In the genomic region with DNA sequence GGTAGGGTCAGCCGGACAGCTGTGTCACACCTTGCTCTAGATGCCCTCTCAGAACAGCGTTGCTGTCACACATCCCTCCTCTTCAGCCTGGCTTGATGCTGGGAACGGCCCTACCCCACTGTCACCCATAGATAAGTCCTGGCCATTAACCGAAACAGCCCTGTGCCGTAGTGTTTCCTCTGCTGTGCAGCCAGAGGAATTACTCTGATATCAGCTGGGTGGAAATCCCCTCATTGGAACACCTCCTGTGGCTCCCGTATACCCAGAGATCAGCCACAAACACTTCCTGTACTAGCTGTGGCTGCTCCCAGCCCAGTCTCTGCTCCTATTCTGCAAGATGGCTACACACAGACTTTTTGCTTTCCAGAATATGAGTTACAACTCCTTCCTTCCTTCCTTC, we compare ENCODE assay signal across 18 mouse cellular contexts.
DNase-seq lines count a peak whose midpoint lies in the region; ATAC-seq lines count a peak whose summit lies in the region.
"Had no signal": no experiment of that assay in that cellular context is flagged by ENCODE, and none has a peak within 500 bp of the region (broad histone marks: within the 10 kb centered on the region; RNA-seq: fewer than 3 reads in every experiment).

No protein-coding gene starts in this region.

- peak; percentile 87 for ATAC-seq in common myeloid progenitor, adult 5-6 weeks (replicated peaks; ENCODE audit: low read depth, poor library complexity, severe bottlenecking)
- peak; percentile 71 for ATAC-seq in megakaryocyte progenitor cell, adult 5-6 weeks (replicated peaks; ENCODE audit: poor library complexity)
- ATAC-seq: forebrain, embryonic 13.5 days; forebrain, embryonic 16.5 days; Patski had no signal

- peak; percentile 80 for DNase-seq in heart, adult 11 months
- no peak for DNase-seq in heart, adult 8-10 months (ENCODE audit: low spot score)
- DNase-seq in adrenal gland, adult (ENCODE audit: inconsistent age in 2 of 2, low spot score in 1 of 2), result no peak
- DNase-seq in ovary, postnatal 14 days (ENCODE audit: low spot score), result no peak
- DNase-seq: adrenal gland, adult 8-10 months; adrenal gland, postnatal 25 days; cerebellum, adult 11-12 months; cerebellum, adult 8-10 months; cerebellum, postnatal 10 days; cerebellum, postnatal 36 days; gastrocnemius, postnatal 10 days; gastrocnemius, postnatal 36 days; heart, postnatal 14 days had no signal
